Mouse (Mus musculus) induced T-regulatory cell, adult 2 months (primary cell): ENCODE data around the gene Strap.
"Not testable (repeated sequence)": the region's sequence is repeated elsewhere in the genome, so short reads cannot be mapped to it uniquely, and the experiment has no call there.

Experiments
- DNase-seq: peaks from one replicate; pipeline ENCODE4 v3.0.0-alpha.2; 2012; ENCODE audit warnings: low read depth

The Strap gene

DNA sequence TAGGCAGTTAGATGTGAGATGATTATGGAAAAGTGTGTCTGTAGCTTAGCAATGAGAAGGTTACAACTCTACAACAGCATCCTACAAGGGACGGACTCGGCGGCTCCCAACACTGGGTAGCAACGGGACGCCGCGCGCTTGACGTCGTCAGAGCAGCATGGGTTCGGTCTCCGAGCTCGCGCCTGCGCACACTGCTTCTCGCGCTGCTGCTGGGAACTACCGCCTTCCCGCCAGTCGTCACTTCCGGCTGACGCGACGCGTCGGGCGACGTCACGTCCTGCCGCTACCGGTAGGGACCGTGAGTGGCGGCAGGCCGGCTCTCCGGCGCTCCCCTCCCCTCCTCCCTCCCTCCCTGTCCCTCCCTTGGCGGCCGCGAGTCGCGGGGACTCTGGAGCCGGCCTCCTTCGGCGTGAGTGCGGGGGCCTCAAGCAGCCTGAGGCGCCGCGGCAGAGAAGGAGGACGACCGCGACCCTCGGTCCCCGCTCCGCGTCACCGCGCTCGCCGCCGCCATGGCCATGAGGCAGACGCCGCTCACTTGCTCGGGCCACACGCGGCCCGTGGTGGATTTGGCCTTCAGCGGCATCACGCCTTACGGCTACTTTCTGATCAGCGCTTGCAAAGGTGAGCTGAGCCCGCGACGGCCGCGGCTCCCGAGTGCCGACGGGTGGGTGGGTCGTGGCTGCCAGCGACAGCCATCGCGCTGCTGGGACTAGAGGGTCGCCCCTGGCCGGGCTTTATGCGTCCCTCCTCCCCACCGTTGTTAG is at the start of gene Strap:
Gene Strap (plus strand): TSS at position 233 of the 764 bp plus-strand sequence.
- peak; percentile 99 for DNase-seq

DNA sequence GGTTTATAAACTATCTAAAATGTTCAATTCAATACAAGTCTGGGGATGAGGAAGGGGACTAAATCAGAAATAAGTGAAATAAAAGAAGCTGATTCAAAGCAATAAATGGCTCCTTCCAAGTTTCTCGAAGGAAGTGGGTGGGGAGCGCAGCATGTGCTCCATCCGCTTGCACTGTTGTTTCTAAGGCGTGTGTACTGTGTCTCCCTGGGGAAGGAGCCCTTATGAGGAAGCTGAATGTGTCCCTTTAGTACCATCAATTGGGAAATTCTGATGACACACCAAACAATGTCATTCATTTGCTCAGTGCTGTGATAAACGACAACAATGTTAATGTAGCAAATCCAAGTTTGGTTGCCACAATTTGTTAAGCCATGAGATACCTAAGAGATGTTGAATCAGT is 47.2 kb upstream of the Strap start:
- no peak for DNase-seq

- no peak for DNase-seq
These were observed 46.8 kb upstream of the Strap start for GRCm38 (mm10) chr6:137688079-137688478.

DNA sequence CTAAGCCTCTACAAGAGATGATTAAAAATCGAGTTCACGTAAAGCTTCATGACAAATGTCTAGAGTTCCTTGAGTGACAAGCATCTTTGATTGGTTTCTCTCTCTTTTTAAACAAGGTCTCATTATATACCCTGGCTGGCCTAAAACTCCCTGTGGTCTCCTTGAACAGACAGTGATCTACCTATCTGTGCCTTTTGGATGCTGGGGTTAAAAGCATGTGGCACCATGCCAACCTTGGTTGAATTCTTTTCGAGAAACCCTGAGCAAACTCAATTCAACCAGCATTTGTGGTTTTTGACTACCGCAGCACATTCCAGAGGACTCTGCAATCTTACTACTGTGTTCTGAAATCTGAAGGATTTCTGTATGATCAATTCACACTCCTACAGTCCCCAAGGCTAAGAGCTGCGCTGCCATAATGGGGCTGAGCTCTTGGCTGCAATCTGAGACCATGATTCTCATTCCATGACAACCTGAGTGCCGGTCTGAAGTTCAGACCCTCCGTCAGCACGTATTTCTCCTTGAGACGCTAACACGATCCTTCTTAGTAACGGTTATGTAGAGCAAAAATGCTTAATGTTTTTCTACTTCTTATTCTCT is 46.3 kb upstream of the Strap start:
- DNase-seq: no peak

- no peak for DNase-seq
These were observed 44.2 kb upstream of the Strap start for GRCm38 (mm10) chr6:137690550-137691119.

GRCm38 (mm10) chr6:137694310-137694709 is 40.6 kb upstream of the Strap start:
- no peak for DNase-seq

GRCm38 (mm10) chr6:137695046-137695445 is 39.8 kb upstream of the Strap start:
- DNase-seq: no peak

- no peak for DNase-seq
These were observed 38.3 kb upstream of the Strap start for GRCm38 (mm10) chr6:137696445-137697204.

DNA sequence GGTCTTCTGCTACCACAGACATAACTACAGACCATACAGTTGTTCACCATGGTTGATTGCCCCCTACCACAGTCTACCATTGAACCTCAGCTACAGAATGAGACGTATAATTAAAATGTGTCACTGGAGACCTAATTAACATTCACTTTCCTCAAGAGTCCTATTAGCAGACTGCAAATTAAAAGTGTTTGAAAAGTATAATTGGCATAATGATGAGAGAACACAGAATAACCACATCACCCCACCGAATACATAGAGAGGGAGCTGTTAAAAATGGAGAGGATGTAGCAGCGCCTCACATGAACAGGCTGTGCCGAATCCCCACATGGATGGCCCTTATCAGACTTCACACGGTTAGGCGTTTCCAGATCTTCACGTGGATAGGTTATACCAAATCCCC is 35.4 kb upstream of the Strap start:
- DNase-seq: no peak

- DNase-seq: no peak
These were observed 32.7 kb upstream of the Strap start for GRCm38 (mm10) chr6:137702186-137702585.

DNA sequence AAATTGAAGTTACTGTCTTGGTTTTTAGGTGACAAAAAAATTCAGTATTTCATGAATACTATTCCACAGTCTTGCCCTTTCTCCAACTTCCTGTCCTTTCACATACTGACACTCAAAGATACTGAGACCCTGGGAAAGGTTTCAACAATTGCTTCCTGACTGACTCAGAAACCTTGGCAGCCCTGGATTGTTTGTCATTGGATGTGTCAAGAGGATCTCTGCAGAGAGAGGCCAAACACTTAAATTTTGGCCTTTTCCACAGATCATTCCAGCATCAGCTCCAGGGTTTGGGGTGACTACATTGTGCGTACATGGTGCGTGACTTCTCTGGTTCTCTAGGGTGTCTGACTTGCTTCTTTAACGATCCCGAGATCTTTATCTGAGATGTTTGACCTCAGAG is 32.0 kb upstream of the Strap start:
- no peak for DNase-seq

GRCm38 (mm10) chr6:137703431-137703830 is 31.4 kb upstream of the Strap start:
- no peak for DNase-seq

DNA sequence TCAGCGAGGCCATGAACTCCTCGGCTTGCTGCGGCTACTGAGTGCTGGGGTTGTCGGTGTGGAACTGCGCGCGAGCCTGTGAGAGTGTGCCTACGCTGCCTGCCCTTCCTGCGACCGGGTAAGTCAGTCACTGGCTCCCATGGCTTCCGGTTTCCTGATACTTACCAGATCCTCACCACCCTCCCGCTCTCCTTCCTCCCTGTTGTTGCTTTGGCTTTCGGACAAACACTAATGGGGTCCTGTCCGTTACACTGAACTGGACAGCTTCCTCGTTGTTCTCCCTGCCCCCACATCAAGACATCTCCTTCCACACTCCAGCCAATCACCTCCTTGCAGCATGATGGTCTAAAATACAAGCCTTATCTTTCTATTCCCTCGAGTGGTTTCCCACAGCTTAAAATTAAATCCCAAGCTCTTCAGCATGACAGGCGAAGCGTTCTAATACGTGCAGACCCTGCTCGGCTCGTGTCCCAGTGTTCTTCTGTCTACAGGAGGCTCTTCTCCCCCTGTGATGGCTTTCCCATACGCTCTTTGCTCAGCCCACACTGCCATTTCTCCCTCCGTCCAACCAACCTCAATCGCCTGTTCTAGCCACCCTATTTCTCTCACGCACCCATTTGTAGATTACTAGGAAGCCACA is 30.5 kb upstream of the Strap start:
- no peak for DNase-seq

GRCm38 (mm10) chr6:137706209-137706608 is 28.7 kb upstream of the Strap start:
- DNase-seq: no peak

DNA sequence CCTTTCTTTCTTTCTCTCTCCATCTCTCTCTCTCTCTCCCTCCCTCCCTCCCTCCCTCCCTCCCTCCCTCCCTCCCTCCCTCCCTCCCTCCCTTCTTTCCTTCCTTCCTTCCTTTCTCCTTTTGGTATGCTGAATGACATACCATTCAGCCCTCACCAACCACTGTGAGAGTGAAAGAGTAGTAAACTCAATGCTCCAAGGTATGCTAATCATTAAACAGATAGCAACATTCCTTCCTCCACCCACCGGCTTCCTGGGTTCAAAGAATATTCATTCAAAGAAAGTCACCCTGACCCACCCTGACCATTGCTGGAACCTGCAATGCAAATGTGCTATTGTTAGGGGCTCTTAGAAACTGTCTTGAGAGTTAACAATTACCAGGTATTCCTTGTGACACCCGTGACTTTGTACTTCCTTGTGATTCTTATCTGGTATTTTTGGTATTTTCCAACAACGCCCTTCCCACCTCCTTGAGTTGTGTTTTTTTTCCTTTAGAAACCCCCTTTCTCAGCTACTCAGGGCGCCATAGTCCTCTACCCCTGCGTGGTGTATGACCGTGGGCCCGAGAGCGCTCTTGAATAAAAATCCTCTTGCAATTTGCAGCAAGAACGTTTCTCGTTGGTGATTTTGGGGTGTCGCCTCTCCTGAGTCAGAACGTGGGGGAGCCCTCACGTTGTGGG is 26.0 kb upstream of the Strap start:
- DNase-seq: not testable (repeated sequence)

DNA sequence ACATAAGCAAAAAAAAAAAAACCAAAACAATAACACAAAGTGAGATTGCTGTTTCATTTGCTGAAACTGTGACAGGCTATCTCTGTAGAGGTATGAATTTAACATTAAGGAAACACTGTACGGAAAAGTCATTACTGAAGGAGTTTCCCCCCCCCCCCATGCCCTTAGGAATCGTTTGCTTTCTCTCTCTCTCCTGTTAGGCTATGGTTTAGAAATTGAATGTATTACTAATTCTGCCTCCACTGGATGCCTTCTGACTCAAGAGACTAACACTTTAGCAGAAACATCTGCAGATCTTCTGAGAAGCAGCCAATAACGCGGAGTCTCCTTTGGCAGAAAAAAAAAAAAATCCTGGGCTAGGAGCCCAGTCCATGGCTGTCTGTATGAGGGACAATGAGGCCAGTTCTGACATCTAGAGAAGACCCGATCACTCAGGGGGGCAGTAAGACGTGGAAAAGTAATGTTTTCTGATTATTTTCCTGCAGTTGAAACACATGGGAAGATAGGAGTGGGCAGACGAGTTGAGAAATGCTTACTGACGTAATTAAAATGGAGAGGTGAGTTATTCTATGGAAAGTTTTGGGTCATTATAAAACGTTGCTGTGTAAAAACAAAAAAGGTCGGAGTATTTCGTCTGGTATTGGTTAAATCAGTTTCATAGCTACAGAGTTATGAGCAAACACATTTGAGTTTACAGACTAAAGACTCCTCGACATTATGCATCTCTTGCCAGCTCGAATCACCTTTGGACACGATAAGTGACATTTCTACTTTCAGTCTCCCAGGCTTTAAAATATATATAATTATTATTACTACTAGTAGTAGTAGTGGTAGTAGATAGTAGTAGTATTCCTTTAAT is 24.5 kb upstream of the Strap start:
- DNase-seq: no peak

DNA sequence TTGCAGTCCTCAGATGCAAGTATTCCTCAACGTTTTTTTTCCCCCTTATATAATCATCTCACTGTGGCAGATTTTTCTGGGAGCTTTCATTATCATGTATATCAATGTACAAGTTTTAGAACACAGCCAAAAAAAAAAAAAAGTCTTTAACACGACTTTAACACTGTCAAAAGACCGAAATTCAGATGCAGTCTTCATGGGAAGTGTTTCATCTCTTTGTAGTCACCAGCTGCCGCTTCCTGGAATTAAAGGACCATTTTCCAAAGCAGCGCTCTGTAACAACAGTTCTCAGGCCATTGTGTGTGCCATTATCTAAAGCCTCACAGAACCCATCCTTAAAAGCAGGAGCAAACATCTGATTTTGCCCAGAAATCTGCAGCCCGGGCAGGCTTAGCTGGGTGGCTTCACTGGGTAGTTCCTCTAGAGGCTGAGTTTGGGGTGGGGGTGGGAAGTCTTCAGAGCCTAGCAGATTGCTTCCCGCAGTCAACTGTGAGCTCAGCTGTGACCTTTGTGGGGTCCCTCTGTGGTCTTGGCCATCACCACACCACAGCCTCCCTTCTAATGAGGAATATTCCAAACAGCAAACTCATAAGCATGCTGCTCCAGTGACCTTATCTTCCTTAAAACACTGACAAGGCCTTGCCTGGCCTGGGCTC is 22.1 kb upstream of the Strap start:
- DNase-seq: no peak

- no peak for DNase-seq
These were observed 21.6 kb upstream of the Strap start for GRCm38 (mm10) chr6:137713310-137713664.

DNA sequence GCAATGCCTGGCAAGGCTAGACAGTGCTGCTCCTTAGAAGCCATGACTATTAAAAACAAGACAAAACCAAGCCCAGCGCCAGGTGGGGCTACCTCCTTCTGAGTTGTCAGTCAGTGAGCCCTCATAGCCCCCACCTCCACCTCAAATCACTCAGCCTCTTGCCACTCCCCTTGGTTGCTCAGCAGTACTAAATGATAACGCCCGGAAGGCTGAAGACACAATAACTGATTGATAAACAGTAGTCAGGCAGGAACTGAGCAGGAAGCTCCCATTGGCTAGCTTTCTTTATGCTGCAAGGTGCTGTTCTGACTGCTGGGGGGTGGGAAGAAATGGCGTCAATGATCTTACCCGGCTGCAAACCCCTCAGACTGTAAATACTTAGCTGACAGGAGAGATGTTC is 18.1 kb upstream of the Strap start:
- DNase-seq: no peak

- no peak for DNase-seq
These were observed 12.5 kb upstream of the Strap start for GRCm38 (mm10) chr6:137722220-137722931.
